Mouse (Mus musculus): ENCODE results near the gene Rfpl4b.

DNA sequence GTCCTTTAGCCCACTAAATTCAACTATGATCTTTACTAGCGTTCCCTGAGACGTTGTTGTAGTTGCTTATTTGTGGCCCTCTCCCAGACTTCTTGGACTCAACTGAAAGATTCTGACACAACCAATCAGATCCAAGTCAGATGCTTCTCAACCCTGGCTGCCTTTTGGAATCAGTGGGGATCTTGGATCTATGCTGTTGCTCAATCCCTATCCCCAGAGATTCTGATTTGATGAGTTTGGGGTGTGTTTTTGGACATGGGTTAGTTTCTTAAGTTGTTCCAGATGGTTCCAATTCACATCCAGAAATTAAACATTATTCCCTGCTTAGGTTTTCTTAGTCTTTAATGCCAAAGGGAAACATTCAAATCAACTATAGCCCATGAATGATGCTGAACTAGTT, 15.5 kb downstream of the Rfpl4b start:
- no peak for TF ChIP-seq CTCF (IDR thresholded peaks at IDR 0.05; ENCODE audit: extremely low read depth, insufficient read depth, insufficient read length, insufficient replicate concordance)
- TF ChIP-seq POLR2A (IDR thresholded peaks at IDR 0.05; ENCODE audit: low read depth, low read length), result no peak
